Mouse (Mus musculus) C2C12 (cell line): ENCODE measurements around the gene Hspa1b.

Experiments used
- CEBPB ChIP-seq: IDR thresholded peaks from one replicate; pipeline ENCODE4 v1.6.1; 2011; ENCODE audit warnings: low read depth, mild to moderate bottlenecking, control low read depth, moderate library complexity
- CTCF ChIP-seq: IDR thresholded peaks from one replicate; pipeline ENCODE4 v1.5.1; 2011; ENCODE audit not compliant: control insufficient read depth, insufficient read depth, insufficient read length
- FOSL1 ChIP-seq: IDR thresholded peaks from one replicate; pipeline ENCODE4 v1.8.0; 2011; ENCODE audit warnings: mild to moderate bottlenecking, low read length; ENCODE audit not compliant: poor library complexity, insufficient read depth, severe bottlenecking
- MAX ChIP-seq: IDR thresholded peaks from one replicate; pipeline ENCODE4 v1.6.1; 2011; ENCODE audit warnings: mild to moderate bottlenecking, control low read depth
- MYOD1 ChIP-seq: IDR thresholded peaks from one replicate; pipeline ENCODE4 v1.6.1; 2011; ENCODE audit warnings: low read depth; ENCODE audit not compliant: control insufficient read depth, insufficient read length
- MYOG ChIP-seq: IDR thresholded peaks from one replicate; pipeline ENCODE4 v1.6.1; 2011; ENCODE audit not compliant: control insufficient read depth, insufficient read length; ENCODE audit errors: extremely low read depth

GRCm38 (mm10) chr17:34951636-34952377 lies 7.2 kb downstream of the Hspa1b start:
- TF ChIP-seq CTCF (no peak), MAX (no peak), MYOD1 (no peak), CEBPB (no peak), FOSL1 (no peak), MYOG (no peak)
